Mouse (Mus musculus) cerebellum, adult 2 months (tissue): ENCODE results near the gene Polh. TPM values are rescaled to one million over a fixed set of nuclear protein-coding genes. Genes with fewer than 3 reads are reported as not detected.

Experiments used
- DNase-seq, 2 experiments: peaks; one replicate each; pipeline ENCODE4 v3.0.0; 2021
- H3K27ac ChIP-seq: fragments of 200-500 bp; 2 replicates; pipeline ENCODE4 v1.5.1; 2012; ENCODE audit warnings: low read length, control low read depth, inconsistent platforms; ENCODE audit not compliant: insufficient read depth
- H3K27me3 ChIP-seq: fragments of 200-500 bp; 2 replicates; pipeline ENCODE4 v1.6.1; 2012; ENCODE audit warnings: inconsistent platforms, mild to moderate bottlenecking, low read length, moderate library complexity; ENCODE audit not compliant: control insufficient read depth, insufficient read depth
- H3K4me1 ChIP-seq: fragments of 200-500 bp; 2 replicates; pipeline ENCODE4 v1.6.1; 2011; ENCODE audit warnings: low read length; ENCODE audit not compliant: control insufficient read depth, insufficient read depth
- H3K4me3 ChIP-seq: fragments of 200-500 bp; replicated peaks from 2 replicates; pipeline ENCODE3; 2011; ENCODE audit warnings: mild to moderate bottlenecking, low read depth, low read length, control low read depth; ENCODE audit not compliant: insufficient read depth
- CTCF ChIP-seq: fragments of 200-500 bp; IDR thresholded peaks from 2 replicates; pipeline ENCODE4 v1.5.1; 2011; ENCODE audit warnings: low read depth, mild to moderate bottlenecking, control low read depth, low read length, moderate library complexity, borderline replicate concordance; ENCODE audit not compliant: insufficient read depth
- POLR2A ChIP-seq: fragments of 200-500 bp; IDR thresholded peaks from 2 replicates; pipeline ENCODE4 v1.6.1; 2011; ENCODE audit warnings: low read length, control low read depth, borderline replicate concordance; ENCODE audit not compliant: insufficient read depth
- WGBS: fragments of 180-500 bp; shearing (Covaris S2); methylation state at CpG from one replicate; pipeline ENCODE4 v1.1.7; 2018; 5-methylcytosine and 5-hydroxymethylcytosine counted together
- polyA plus RNA-seq: library from polyadenylated mRNA; depleted of rRNA; stranded (reverse); fragments of >200 nt; gene quantifications from 2 replicates; pipeline ENCODE4 v1.2.3, GENCODE M21; 2012

The Polh gene
- polyA plus RNA-seq, 1 experiment = 5.8 TPM

GRCm38 (mm10) chr17:46206676-46207075 lies 4.2 kb upstream of the Polh start:
- no peak for TF ChIP-seq CTCF
- TF ChIP-seq POLR2A = no peak
- no peak for DNase-seq
- no peak overlapping the region for H3K4me3 ChIP-seq
- no peaks in the 10 kb centered on the region for H3K4me1 ChIP-seq
- H3K27ac ChIP-seq = no peak overlapping the region
- no peaks in the 10 kb centered on the region for H3K27me3 ChIP-seq

- WGBS = under 1% methylated on average over 20 of the region's 20 CpGs
- H3K27me3 ChIP-seq = no peaks in the 10 kb centered on the region
- peak overlapping the region; percentile 91 for H3K4me3 ChIP-seq
- H3K4me1 ChIP-seq = no peaks in the 10 kb centered on the region
- peak overlapping the region; percentile 32 for H3K27ac ChIP-seq
- no peak for DNase-seq
- TF ChIP-seq CTCF (no peak), POLR2A (no peak)
Measured at GRCm38 (mm10) chr17:46203078-46203477, 633 bp upstream of the Polh start.

- Histone ChIP-seq H3K4me1 (no peaks in the 10 kb centered on the region), H3K27ac (no peak overlapping the region), H3K4me3 (peak overlapping the region; percentile 15), H3K27me3 (no peaks in the 10 kb centered on the region)
- TF ChIP-seq POLR2A (no peak), CTCF (no peak)
- 15% methylated on average over 6 of the region's 6 CpGs for WGBS
- no peak for DNase-seq
Measured at GRCm38 (mm10) chr17:46201151-46201550, 1.3 kb downstream of the Polh start.

DNA sequence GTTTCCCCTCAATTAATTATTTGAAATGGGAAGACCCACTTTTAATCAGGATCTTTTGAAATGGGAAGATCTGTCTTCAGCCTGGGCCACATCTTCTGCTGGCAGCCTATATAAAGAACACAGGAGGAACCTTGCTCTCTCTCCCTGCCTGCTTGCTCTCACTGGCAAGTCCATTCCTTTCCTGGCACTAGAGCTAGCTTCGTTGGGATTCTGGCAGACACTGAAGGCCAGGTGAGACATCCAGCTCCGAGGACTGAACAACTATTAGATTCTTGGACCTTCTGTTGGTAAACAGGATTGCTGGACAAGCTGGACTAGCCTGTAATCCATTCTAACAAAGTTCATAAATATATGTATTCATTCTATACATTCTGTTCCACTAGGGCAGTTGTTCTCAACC lies 13.6 kb downstream of the Polh start:
- Histone ChIP-seq H3K4me1 (no peaks in the 10 kb centered on the region), H3K27ac (no peak overlapping the region), H3K27me3 (no peaks in the 10 kb centered on the region; the same call in 1 of the 2 replicates), H3K4me3 (no peak overlapping the region)
- peak in 1 of 2 experiments; percentile 13 for DNase-seq
- TF ChIP-seq CTCF (no peak), POLR2A (no peak)
- 11% methylated on average over 2 of the region's 2 CpGs for WGBS

GRCm38 (mm10) chr17:46182273-46182672 lies 20.2 kb downstream of the Polh start:
- DNase-seq = no peak
- Histone ChIP-seq H3K4me1 (no peaks in the 10 kb centered on the region), H3K27me3 (no peaks in the 10 kb centered on the region; the same call in 1 of the 2 replicates), H3K4me3 (no peak overlapping the region), H3K27ac (no peak overlapping the region)
- TF ChIP-seq POLR2A (no peak), CTCF (no peak)
- WGBS = 90% methylated on average over 4 of the region's 4 CpGs

DNA sequence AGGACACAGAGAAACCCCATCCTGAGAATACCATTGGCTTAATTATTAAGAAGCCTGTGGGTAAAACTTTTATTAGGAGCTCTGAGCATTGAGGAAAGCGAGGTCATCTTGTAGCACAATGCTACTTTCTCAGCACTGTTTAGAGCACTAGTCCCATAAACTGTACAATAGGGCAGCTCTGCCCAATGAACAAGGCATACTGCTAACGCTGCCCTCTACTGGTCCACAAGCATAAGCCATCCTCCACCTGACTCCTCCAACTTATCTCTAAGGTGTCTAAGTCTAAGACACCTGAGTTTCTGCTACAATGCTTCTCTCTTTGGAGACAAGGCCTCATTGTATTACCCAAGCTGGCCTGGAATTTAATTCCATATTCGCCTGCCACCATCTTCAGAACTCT lies 31.9 kb downstream of the Polh start:
- Histone ChIP-seq H3K4me3 (no peak overlapping the region), H3K27me3 (no peaks in the 10 kb centered on the region), H3K4me1 (peaks cover 5% of the 10 kb centered on the region), H3K27ac (no peak overlapping the region)
- TF ChIP-seq CTCF = peak; percentile 51; the same call in 1 of the 2 replicates
- TF ChIP-seq POLR2A = no peak
- 78% methylated on average over 3 of the region's 3 CpGs for WGBS
- DNase-seq = no peak

GRCm38 (mm10) chr17:46168768-46169167 lies 33.7 kb downstream of the Polh start:
- peaks cover 8% of the 10 kb centered on the region for H3K4me1 ChIP-seq
- no peak overlapping the region for H3K27ac ChIP-seq
- H3K27me3 ChIP-seq = no peaks in the 10 kb centered on the region
- no peak for TF ChIP-seq POLR2A
- no peak for TF ChIP-seq CTCF
- no peak for DNase-seq
- 64% methylated on average over 5 of the region's 5 CpGs for WGBS
- H3K4me3 ChIP-seq = no peak overlapping the region

GRCm38 (mm10) chr17:46168318-46168717 lies 34.1 kb downstream of the Polh start:
- Histone ChIP-seq H3K27ac (no peak overlapping the region), H3K27me3 (no peaks in the 10 kb centered on the region), H3K4me1 (peaks cover 9% of the 10 kb centered on the region), H3K4me3 (no peak overlapping the region)
- WGBS = 19% methylated on average over 5 of the region's 5 CpGs
- TF ChIP-seq POLR2A (no peak), CTCF (no peak)
- DNase-seq = no peak
